Mouse (Mus musculus) lung, adult 2 months (tissue): ENCODE results near the gene 4930469K13Rik.

ENCODE experiments used
- CTCF ChIP-seq: fragments of 200-500 bp; IDR thresholded peaks from 2 replicates; pipeline ENCODE4 v1.5.1; 2011; ENCODE audit warnings: mild to moderate bottlenecking, low read length, control low read depth; ENCODE audit not compliant: insufficient read depth
- POLR2A ChIP-seq: fragments of 200-500 bp; IDR thresholded peaks from 2 replicates; pipeline ENCODE4 v1.6.1; 2011; ENCODE audit warnings: low read depth, mild to moderate bottlenecking, control low read depth, low read length, borderline replicate concordance; ENCODE audit errors: extremely low read depth

DNA sequence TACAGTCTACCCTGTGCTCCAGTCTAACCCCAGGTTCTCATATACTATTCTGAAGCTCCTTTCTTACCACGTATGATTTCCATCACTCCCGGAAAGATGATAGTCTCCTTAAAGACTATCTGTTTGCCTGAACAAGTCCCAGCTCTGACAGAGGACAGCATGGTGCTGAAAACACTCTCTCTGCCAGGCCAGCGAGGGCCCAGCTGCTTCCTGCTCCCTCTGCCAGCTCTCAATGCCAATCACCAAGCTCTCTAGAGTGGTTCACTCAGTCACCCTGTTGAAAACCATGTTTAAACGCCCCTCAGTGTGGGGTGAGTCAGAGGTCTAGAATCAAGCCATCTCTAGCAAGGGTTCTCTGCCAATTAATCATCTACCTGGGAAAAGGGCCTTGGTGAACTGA, 170.5 kb downstream of the 4930469K13Rik start:
- no peak for TF ChIP-seq POLR2A
- TF ChIP-seq CTCF: no peak
